Mouse (Mus musculus) lung, embryonic 15.5 days (tissue): ENCODE results near the gene Zmat3. TPM values are rescaled to one million over a fixed set of nuclear protein-coding genes. Genes with fewer than 3 reads are reported as not detected.

Experiments used
- ATAC-seq: fragments of 200-750 bp; cut with Nextera tagmentation; 2 replicates; pipeline ENCODE4 v1.8.0; 2017; ENCODE audit warnings: moderate number of reproducible peaks, borderline replicate concordance; ENCODE audit not compliant: low FRiP score, low TSS enrichment; ENCODE audit errors: extremely low read depth
- H3K27ac ChIP-seq: fragments of 300-500 bp; sonication (generic); 2 replicates; pipeline ENCODE4 v1.5.1; 2015; ENCODE audit warnings: moderate library complexity, mild to moderate bottlenecking, inconsistent platforms
- H3K27me3 ChIP-seq: fragments of 300-500 bp; sonication (generic); 2 replicates; pipeline ENCODE4 v1.6.1; 2015; ENCODE audit warnings: inconsistent platforms
- H3K36me3 ChIP-seq: fragments of 300-500 bp; sonication (generic); 2 replicates; pipeline ENCODE4 v1.6.1; 2015; ENCODE audit warnings: inconsistent platforms
- H3K4me1 ChIP-seq: fragments of 300-500 bp; sonication (generic); 2 replicates; pipeline ENCODE4 v1.6.1; 2015; ENCODE audit warnings: inconsistent platforms
- H3K4me2 ChIP-seq: fragments of 300-500 bp; sonication (generic); 2 replicates; pipeline ENCODE4 v1.6.1; 2015; ENCODE audit warnings: inconsistent platforms, mild to moderate bottlenecking, moderate library complexity
- H3K4me3 ChIP-seq: fragments of 300-500 bp; sonication (generic); 2 replicates; pipeline ENCODE4 v1.5.1; 2015; ENCODE audit warnings: mild to moderate bottlenecking, inconsistent platforms
- H3K9ac ChIP-seq: fragments of 300-500 bp; sonication (generic); 2 replicates; pipeline ENCODE4 v1.6.1; 2015; ENCODE audit warnings: inconsistent platforms
- H3K9me3 ChIP-seq: fragments of 300-500 bp; sonication (generic); 2 replicates; pipeline ENCODE4 v1.6.1; 2016; ENCODE audit warnings: inconsistent platforms
- WGBS: fragments of 180-500 bp; shearing (Covaris S2); methylation state at CpG from one replicate; pipeline ENCODE4 v1.1.7; 2015; 5-methylcytosine and 5-hydroxymethylcytosine counted together
- polyA plus RNA-seq: library from polyadenylated mRNA; unstranded; fragments of >200 nt; fragmentation: Nextera tagmentation; extraction: Ambion mirVana; gene quantifications from 2 replicates; pipeline ENCODE4 v1.2.1, GENCODE M21; 2015

The Zmat3 gene
- polyA plus RNA-seq, result 3.2 and 3.5 TPM in 2 replicates

DNA sequence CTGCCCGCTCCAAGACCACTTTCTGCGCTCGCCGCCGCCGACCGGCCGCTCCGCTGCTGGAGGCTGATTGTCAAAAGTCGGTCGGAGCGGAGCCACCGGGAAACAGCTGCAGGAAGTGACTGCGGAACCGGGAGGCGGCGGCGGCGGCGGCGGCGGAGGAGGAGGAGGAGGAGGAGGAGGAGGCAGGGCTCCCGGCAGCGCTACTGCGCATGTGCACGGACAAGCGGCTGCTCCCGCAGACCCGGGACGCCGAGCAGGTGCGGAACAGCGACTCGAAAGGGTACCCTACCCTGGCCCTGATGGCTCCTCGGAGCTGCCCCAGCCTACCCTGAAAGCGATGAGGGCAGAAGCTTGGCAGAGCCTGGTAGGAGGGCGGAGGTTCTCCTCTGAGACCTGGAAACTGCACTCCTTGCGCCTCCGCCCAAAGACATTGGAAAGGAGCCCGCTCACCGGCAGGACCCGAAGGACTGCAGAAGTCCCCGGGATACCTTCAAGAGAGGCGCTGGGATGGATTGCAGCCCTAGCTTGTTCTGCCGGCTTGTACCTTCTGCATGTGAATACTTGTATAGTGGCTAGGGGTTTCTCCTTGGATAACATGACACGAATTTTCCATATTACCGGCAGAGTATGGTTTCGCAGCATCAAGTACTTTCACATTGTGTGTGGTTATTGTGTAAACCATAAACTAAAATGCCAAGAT is at the start of gene Zmat3:
Zmat3 (minus strand) TSS at position 469 of the 700 bp plus-strand sequence.
- ATAC-seq, result peak; percentile 77; the same call in 1 of the 2 replicates
- peak within 1 kb of the TSS; percentile 32 for H3K27ac ChIP-seq
- 3% methylated on average over 31 of the region's 48 CpGs for WGBS
- no peaks in the 10 kb centered on the region for H3K27me3 ChIP-seq
- no peaks in the 10 kb centered on the region for H3K9me3 ChIP-seq
- peaks cover 7% of the 10 kb centered on the region for H3K4me1 ChIP-seq
- H3K36me3 ChIP-seq, result no peaks in the 10 kb centered on the region
- peak within 1 kb of the TSS; percentile 80 for H3K4me3 ChIP-seq
- H3K4me2 ChIP-seq, result peak within 1 kb of the TSS; percentile 93
- peak within 1 kb of the TSS; percentile 58 for H3K9ac ChIP-seq

DNA sequence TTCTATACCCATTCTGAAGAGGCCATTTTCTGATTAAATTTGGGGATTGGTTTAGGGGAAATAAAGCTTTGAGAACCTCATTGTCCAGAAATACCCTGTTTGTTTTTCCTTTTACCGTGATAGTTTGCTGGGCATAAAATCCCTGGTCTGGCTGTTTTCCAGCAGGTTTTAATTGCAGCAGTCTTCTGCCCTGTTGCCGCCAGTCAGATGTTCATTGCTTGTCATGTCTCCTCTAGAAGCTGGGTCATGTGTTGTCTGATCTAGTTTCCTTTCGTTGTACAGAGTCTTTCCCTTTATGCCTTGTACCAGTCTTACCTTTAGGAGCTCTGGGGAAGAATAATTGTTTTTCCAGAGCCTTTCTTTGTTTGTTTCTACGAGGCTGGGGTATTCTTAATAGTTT is 48.6 kb upstream of the Zmat3 start:
- H3K9me3 ChIP-seq, result no peaks in the 10 kb centered on the region
- WGBS, result 39% methylated on average over 4 of the region's 4 CpGs

DNA sequence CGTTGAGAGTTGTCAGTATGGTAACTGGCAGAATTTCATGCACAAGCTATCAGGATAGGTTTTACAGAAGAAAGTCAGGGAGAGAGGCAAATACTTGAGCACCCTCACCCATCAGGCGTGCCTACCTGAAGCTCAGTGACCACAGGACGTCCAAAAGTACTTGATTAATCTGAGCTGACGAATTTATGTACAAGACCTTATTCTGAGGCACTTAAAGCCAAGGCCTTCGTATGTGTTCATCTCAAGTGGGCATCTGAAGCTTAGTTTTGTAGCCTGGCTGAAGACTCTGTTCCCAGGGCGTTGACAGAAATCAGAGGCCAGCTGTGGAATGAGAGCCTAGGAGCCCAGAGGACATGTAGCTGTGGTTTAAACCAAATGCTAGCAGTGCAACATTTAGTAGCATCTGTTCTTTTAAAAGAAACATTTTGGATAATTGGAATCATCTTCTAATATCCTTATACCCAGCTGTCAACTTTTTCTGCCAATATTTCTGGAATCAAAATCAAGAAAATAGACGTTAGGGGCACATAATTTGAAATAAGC is 46.8 kb upstream of the Zmat3 start:
- Histone ChIP-seq H3K4me2 (no peak overlapping the region), H3K9me3 (no peaks in the 10 kb centered on the region), H3K4me1 (peaks cover 70% of the 10 kb centered on the region), H3K27me3 (no peaks in the 10 kb centered on the region), H3K4me3 (no peak overlapping the region), H3K36me3 (no peaks in the 10 kb centered on the region), H3K27ac (peak overlapping the region; percentile 33; the same call in 1 of the 2 replicates), H3K9ac (no peak overlapping the region)
- ATAC-seq, result no peak
- WGBS, result 43% methylated on average over 7 of the region's 7 CpGs

More for the DNA sequence above, 48.6 kb upstream of the Zmat3 start:
- Histone ChIP-seq H3K36me3 (no peaks in the 10 kb centered on the region), H3K4me2 (no peak overlapping the region), H3K4me1 (peaks cover 62% of the 10 kb centered on the region), H3K27me3 (no peaks in the 10 kb centered on the region), H3K4me3 (no peak overlapping the region), H3K9ac (no peak overlapping the region), H3K27ac (no peak overlapping the region)
- no peak for ATAC-seq

DNA sequence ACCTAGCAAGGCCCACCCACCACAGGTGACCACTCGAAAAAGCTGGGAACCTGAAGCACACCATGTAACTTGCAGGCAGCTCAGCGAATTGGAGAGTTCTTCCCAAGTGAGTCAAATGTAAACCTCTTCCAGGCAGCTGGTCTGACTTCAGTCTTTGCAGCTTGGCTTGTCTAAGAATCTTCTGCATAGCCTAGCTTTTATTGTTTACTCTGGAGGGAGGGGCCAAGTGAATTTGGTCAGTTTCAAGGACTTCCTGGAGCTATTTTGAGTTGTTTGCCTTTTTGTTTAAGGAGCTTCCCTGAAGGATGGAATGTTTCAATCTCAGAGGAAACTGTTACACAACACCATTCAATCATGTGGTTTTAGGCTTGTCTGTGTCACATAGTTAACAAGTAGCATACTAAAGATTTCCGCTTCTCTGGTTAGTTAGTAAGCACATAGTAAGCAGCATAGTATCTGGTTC is 43.0 kb upstream of the Zmat3 start:
- peaks cover 54% of the 10 kb centered on the region for H3K4me1 ChIP-seq
- peak overlapping the region; percentile 73 for H3K27ac ChIP-seq
- 59% methylated on average over 3 of the region's 3 CpGs for WGBS
- H3K4me3 ChIP-seq, result no peak overlapping the region
- H3K27me3 ChIP-seq, result no peaks in the 10 kb centered on the region
- no peak overlapping the region for H3K9ac ChIP-seq
- peak; percentile 68; the same call in 1 of the 2 replicates for ATAC-seq
- no peak overlapping the region for H3K4me2 ChIP-seq
- no peaks in the 10 kb centered on the region for H3K36me3 ChIP-seq
- H3K9me3 ChIP-seq, result no peaks in the 10 kb centered on the region

DNA sequence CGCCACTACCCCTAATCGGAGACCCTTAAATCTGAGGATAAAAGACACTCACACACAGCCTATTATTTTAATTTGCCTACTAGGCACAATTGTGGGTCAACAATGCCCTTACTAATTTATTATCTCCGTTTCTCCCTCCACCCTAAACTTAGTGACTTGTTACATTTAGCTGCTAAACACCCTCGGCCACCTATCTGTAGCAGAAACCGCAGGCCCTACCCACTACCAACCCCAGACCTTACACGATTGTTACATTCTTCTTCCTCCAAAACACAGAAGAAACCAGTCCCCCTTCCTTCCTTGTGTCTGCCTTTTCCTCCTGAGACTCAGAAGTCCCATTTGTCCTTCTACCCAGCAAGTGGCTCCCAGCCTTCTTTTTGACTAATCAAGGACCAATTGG is 41.0 kb upstream of the Zmat3 start:
- Histone ChIP-seq H3K27me3 (no peaks in the 10 kb centered on the region), H3K9ac (no peak overlapping the region), H3K36me3 (no peaks in the 10 kb centered on the region), H3K4me1 (peaks cover 41% of the 10 kb centered on the region), H3K9me3 (no peaks in the 10 kb centered on the region), H3K4me3 (no peak overlapping the region), H3K4me2 (no peak overlapping the region), H3K27ac (no peak overlapping the region)
- ATAC-seq, result no peak
- 85% methylated on average over 6 of the region's 6 CpGs for WGBS

DNA sequence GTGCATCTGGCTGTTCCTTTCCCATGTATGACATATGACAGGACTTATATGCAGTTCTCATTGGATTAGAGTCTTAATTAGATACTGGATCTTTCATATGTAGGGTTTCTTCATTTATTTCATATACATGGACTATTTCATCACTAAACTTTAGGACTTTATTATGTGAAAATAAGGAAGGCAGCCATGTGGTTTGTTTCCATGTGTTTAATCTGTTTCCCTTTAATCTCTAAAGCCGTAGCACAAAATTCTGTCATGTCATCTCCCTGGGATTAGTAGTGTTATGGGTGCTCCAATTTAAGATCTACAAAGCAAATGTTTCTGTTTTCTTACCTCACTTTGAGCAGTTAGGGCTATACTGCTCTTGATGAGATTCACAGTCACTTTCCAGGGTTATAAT is 39.9 kb upstream of the Zmat3 start:
- H3K36me3 ChIP-seq, result no peaks in the 10 kb centered on the region
- no peak overlapping the region for H3K4me3 ChIP-seq
- no peak for ATAC-seq
- WGBS, result 78% methylated on average over 1 of the region's 1 CpGs
- H3K9me3 ChIP-seq, result no peaks in the 10 kb centered on the region
- H3K4me1 ChIP-seq, result peaks cover 44% of the 10 kb centered on the region
- no peaks in the 10 kb centered on the region for H3K27me3 ChIP-seq
- H3K4me2 ChIP-seq, result no peak overlapping the region
- H3K9ac ChIP-seq, result no peak overlapping the region
- no peak overlapping the region for H3K27ac ChIP-seq

DNA sequence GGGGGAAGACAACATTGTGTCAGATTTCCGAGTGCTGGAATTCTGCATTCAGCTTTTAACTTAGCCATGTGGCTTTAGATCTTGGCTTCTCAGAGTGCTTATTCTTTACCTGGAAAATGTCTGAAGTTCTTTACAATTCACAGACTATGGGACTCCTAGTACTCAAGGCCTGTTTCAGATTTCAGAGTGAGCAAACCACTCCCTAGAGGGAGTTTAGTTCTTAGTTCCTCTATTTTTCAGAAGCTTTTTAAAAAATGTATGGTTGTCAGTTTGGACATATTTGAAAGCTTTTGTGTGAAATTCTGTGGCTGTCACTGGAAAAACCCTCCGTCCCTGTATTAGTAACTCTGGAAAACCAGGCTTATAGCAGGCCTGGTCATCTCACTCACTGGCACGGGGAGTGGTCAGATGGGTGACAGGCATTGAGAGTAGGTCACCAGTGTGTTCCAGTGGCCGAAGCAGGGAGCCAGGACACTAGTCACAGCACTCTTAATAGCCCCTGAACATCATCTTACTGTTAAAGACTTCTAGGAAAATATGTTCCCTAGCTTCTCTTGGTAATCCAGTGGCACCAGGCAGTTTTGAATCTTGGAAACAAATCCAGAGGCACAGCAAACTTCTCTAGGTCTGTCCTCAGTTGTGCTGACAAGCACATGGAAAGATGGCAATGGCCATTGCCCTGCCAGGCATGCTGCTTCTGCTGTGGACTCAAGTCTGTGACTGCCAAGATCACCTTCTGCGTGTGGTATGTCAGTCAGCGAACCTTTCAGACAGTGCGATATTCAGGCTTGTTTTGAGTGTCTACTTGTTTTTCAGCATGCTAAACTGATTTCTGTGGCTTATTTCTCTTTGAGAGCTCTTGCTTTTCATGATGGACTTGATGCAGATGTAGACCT is 37.4 kb upstream of the Zmat3 start:
- no peak overlapping the region for H3K4me2 ChIP-seq
- no peak overlapping the region for H3K9ac ChIP-seq
- H3K36me3 ChIP-seq, result no peaks in the 10 kb centered on the region
- no peak overlapping the region for H3K4me3 ChIP-seq
- H3K9me3 ChIP-seq, result no peaks in the 10 kb centered on the region
- 67% methylated on average over 7 of the region's 7 CpGs for WGBS
- no peak for ATAC-seq
- peaks cover 50% of the 10 kb centered on the region for H3K4me1 ChIP-seq
- H3K27ac ChIP-seq, result no peak overlapping the region
- no peaks in the 10 kb centered on the region for H3K27me3 ChIP-seq

DNA sequence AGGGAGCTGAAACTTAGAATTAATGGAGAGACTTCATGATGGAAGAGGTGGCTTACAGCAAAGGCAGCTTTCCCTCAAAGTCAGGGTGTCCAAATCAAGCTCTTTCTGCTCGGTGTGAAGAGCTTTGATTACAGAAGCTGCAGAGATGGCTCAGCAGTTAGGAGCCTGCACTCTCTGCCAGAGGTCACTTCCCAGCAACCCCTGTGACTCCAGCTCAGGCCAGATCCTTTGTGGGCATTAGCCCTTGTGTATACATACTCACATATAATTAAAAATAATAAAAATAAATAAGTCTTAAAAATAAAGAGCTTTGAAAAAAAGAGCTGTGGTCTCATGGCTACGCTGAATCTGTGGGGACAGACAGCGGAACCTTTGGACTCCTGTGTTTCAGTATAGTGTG is 35.8 kb upstream of the Zmat3 start:
- no peaks in the 10 kb centered on the region for H3K27me3 ChIP-seq
- H3K9ac ChIP-seq, result no peak overlapping the region
- peaks cover 40% of the 10 kb centered on the region for H3K4me1 ChIP-seq
- no peaks in the 10 kb centered on the region for H3K9me3 ChIP-seq
- no peak overlapping the region for H3K4me2 ChIP-seq
- H3K27ac ChIP-seq, result no peak overlapping the region
- no peaks in the 10 kb centered on the region for H3K36me3 ChIP-seq
- WGBS, result 70% methylated on average over 3 of the region's 3 CpGs
- no peak overlapping the region for H3K4me3 ChIP-seq
- ATAC-seq, result no peak

DNA sequence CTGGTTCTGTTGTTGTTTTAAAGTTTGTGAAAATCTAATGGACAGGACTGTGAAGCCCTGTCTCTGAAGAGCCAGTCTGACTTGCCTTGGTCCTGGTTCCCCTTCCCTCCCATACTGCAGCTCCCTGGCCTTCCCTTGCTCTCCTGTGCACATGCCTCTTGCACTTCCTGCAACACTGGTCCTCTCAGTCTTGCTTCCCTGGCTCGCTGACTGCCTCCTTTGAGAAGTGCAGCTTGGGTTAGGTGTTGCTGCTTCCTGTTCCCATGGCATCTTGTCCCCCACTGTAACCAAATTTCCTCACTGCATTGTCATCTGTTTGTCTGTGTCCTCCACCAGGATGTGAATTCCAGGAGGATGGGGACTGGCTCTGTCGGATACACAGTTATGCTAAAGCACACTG is 34.1 kb upstream of the Zmat3 start:
- WGBS, result 36% methylated on average over 2 of the region's 2 CpGs
- H3K27me3 ChIP-seq, result no peaks in the 10 kb centered on the region
- H3K4me3 ChIP-seq, result no peak overlapping the region
- ATAC-seq, result no peak
- H3K9ac ChIP-seq, result no peak overlapping the region
- H3K9me3 ChIP-seq, result no peaks in the 10 kb centered on the region
- no peak overlapping the region for H3K27ac ChIP-seq
- no peaks in the 10 kb centered on the region for H3K36me3 ChIP-seq
- H3K4me2 ChIP-seq, result no peak overlapping the region
- H3K4me1 ChIP-seq, result peaks cover 34% of the 10 kb centered on the region

DNA sequence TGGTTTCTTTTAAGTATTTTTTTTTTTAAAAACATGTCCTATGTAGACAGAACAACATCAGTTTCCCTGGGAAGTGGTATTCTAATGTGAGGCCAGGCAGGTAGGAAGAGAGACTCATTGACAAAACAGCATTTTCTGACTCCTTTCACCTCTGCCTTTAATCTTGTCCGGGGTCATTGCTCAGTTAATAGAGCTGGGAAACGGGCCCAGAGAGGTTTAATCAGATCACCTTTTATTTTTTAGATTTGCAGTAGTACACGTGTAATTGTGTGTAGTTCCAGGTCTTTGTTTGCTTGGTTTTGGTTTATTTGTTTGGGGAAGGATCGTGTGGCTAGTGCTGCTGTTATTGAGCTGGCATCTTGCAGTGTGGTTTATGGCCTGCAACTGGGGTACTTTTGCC is 33.6 kb upstream of the Zmat3 start:
- 28% methylated on average over 4 of the region's 4 CpGs for WGBS
- Histone ChIP-seq H3K4me2 (no peak overlapping the region), H3K9me3 (no peaks in the 10 kb centered on the region), H3K36me3 (no peaks in the 10 kb centered on the region), H3K4me1 (peaks cover 33% of the 10 kb centered on the region), H3K27me3 (no peaks in the 10 kb centered on the region), H3K4me3 (no peak overlapping the region), H3K9ac (no peak overlapping the region), H3K27ac (no peak overlapping the region)
- no peak for ATAC-seq

DNA sequence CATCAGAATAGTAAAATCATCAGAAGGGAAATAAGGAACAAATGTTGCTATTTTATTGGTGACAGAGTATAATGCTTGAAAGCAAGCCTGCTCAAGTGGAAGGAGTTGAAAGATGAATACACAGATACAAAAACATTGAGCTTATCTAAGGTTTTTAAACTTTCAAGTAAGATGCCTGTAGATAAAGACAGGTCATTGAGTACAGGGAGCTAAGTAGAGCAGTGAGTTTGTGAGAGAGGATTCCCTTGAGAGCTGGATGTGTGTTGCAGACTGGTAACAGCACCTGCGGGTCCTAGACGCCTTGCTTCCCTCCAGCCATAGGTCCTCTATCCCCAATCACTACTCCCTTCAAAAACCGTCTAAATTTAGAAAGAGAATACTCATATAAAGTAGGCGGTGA is 32.8 kb upstream of the Zmat3 start:
- H3K4me2 ChIP-seq, result peak overlapping the region; percentile 67
- ATAC-seq, result no peak
- H3K27ac ChIP-seq, result no peak overlapping the region
- no peaks in the 10 kb centered on the region for H3K27me3 ChIP-seq
- H3K4me3 ChIP-seq, result peak overlapping the region; percentile 85
- no peaks in the 10 kb centered on the region for H3K36me3 ChIP-seq
- peaks cover 32% of the 10 kb centered on the region for H3K4me1 ChIP-seq
- H3K9ac ChIP-seq, result peak overlapping the region; percentile 13; the same call in 1 of the 2 replicates
- H3K9me3 ChIP-seq, result no peaks in the 10 kb centered on the region
- WGBS, result 6% methylated on average over 4 of the region's 4 CpGs

DNA sequence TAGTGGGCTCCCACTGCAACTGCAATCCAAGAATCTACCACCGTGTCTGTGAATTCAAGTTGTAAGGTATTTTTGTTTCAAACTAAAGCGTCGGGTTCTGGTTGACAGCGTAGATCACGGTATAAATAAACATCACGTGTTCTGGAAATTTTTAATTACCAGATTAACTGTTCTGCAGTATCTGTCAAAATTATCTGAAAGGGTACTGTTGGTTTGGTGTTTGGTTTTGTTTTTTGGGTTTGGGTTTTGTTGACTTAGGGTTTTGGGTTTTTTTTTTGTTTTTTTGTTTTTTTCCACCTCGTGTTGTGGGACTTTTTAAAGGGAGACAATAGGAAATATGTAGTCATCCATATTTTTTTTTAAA is 32.3 kb upstream of the Zmat3 start:
- Histone ChIP-seq H3K27ac (peak overlapping the region; percentile 98; the same call in 1 of the 2 replicates), H3K4me1 (peaks cover 27% of the 10 kb centered on the region), H3K4me2 (peak overlapping the region; percentile 67), H3K4me3 (peak overlapping the region; percentile 85), H3K9ac (peak overlapping the region; percentile 66), H3K36me3 (no peaks in the 10 kb centered on the region), H3K9me3 (no peaks in the 10 kb centered on the region), H3K27me3 (no peaks in the 10 kb centered on the region)
- WGBS, result under 1% methylated on average over 7 of the region's 7 CpGs
- no peak for ATAC-seq
